Mouse (Mus musculus) cerebellum, adult 2 months (tissue): ENCODE measurements around the gene Cwc22. TPM values are rescaled to one million over a fixed set of nuclear protein-coding genes. Genes with fewer than 3 reads are reported as not detected.
"Not testable (repeated sequence)": the region's sequence is repeated elsewhere in the genome, so short reads cannot be mapped to it uniquely, and the experiment has no call there.

Source experiments
- DNase-seq, 2 experiments: peaks; one replicate each; pipeline ENCODE4 v3.0.0; 2021
- H3K27ac ChIP-seq: fragments of 200-500 bp; 2 replicates; pipeline ENCODE4 v1.5.1; 2012; ENCODE audit warnings: low read length, control low read depth, inconsistent platforms; ENCODE audit not compliant: insufficient read depth
- H3K27me3 ChIP-seq: fragments of 200-500 bp; 2 replicates; pipeline ENCODE4 v1.6.1; 2012; ENCODE audit warnings: inconsistent platforms, mild to moderate bottlenecking, low read length, moderate library complexity; ENCODE audit not compliant: control insufficient read depth, insufficient read depth
- H3K4me1 ChIP-seq: fragments of 200-500 bp; 2 replicates; pipeline ENCODE4 v1.6.1; 2011; ENCODE audit warnings: low read length; ENCODE audit not compliant: control insufficient read depth, insufficient read depth
- H3K4me3 ChIP-seq: fragments of 200-500 bp; replicated peaks from 2 replicates; pipeline ENCODE3; 2011; ENCODE audit warnings: mild to moderate bottlenecking, low read depth, low read length, control low read depth; ENCODE audit not compliant: insufficient read depth
- CTCF ChIP-seq: fragments of 200-500 bp; IDR thresholded peaks from 2 replicates; pipeline ENCODE4 v1.5.1; 2011; ENCODE audit warnings: low read depth, mild to moderate bottlenecking, control low read depth, low read length, moderate library complexity, borderline replicate concordance; ENCODE audit not compliant: insufficient read depth
- POLR2A ChIP-seq: fragments of 200-500 bp; IDR thresholded peaks from 2 replicates; pipeline ENCODE4 v1.6.1; 2011; ENCODE audit warnings: low read length, control low read depth, borderline replicate concordance; ENCODE audit not compliant: insufficient read depth
- WGBS: fragments of 180-500 bp; shearing (Covaris S2); methylation state at CpG from one replicate; pipeline ENCODE4 v1.1.7; 2018; 5-methylcytosine and 5-hydroxymethylcytosine counted together
- polyA plus RNA-seq: library from polyadenylated mRNA; depleted of rRNA; stranded (reverse); fragments of >200 nt; gene quantifications from 2 replicates; pipeline ENCODE4 v1.2.3, GENCODE M21; 2012

The Cwc22 gene
- polyA plus RNA-seq, 1 experiment: 30.3 TPM

GRCm38 (mm10) chr2:77900741-77901140 lies 45.4 kb downstream of the Cwc22 start:
- TF ChIP-seq CTCF (no peak), POLR2A (no peak)
- no peak for DNase-seq
- 97% methylated on average over 5 of the region's 5 CpGs for WGBS
- H3K27ac ChIP-seq: no peak overlapping the region
- H3K27me3 ChIP-seq: no peaks in the 10 kb centered on the region
- H3K4me1 ChIP-seq: peaks cover 15% of the 10 kb centered on the region
- no peak overlapping the region for H3K4me3 ChIP-seq

GRCm38 (mm10) chr2:77900111-77900510 lies 46.1 kb downstream of the Cwc22 start:
- no peak for DNase-seq
- H3K4me3 ChIP-seq: no peak overlapping the region

GRCm38 (mm10) chr2:77898436-77898835 lies 47.7 kb downstream of the Cwc22 start:
- WGBS: 100% methylated on average over 2 of the region's 2 CpGs
- Histone ChIP-seq H3K27me3 (no peaks in the 10 kb centered on the region), H3K4me3 (no peak overlapping the region), H3K27ac (no peak overlapping the region), H3K4me1 (peaks cover 15% of the 10 kb centered on the region)
- DNase-seq: no peak
- TF ChIP-seq POLR2A (no peak), CTCF (no peak)

More at GRCm38 (mm10) chr2:77900111-77900510, 46.1 kb downstream of the Cwc22 start:
- no peaks in the 10 kb centered on the region for H3K27me3 ChIP-seq
- peaks cover 15% of the 10 kb centered on the region for H3K4me1 ChIP-seq
- H3K27ac ChIP-seq: no peak overlapping the region
- TF ChIP-seq POLR2A: no peak
- no peak for TF ChIP-seq CTCF
- WGBS: 79% methylated on average over 2 of the region's 2 CpGs

- peaks cover 15% of the 10 kb centered on the region for H3K4me1 ChIP-seq
- WGBS: 68% methylated on average over 5 of the region's 5 CpGs
- no peaks in the 10 kb centered on the region for H3K27me3 ChIP-seq
- DNase-seq: no peak
- no peak overlapping the region for H3K27ac ChIP-seq
- H3K4me3 ChIP-seq: no peak overlapping the region
- TF ChIP-seq CTCF: no peak
- no peak for TF ChIP-seq POLR2A
These were observed 48.2 kb downstream of the Cwc22 start for GRCm38 (mm10) chr2:77897988-77898387.

- Histone ChIP-seq H3K4me3 (no peak overlapping the region), H3K4me1 (peaks cover 15% of the 10 kb centered on the region), H3K27me3 (no peaks in the 10 kb centered on the region), H3K27ac (no peak overlapping the region)
- 22% methylated on average over 3 of the region's 3 CpGs for WGBS
- no peak for DNase-seq
- no peak for TF ChIP-seq POLR2A
- TF ChIP-seq CTCF: no peak
These were observed 48.6 kb downstream of the Cwc22 start for GRCm38 (mm10) chr2:77897558-77897899.

- no peaks in the 10 kb centered on the region for H3K27me3 ChIP-seq
- H3K4me3 ChIP-seq: no peak overlapping the region
- H3K27ac ChIP-seq: no peak overlapping the region
- peaks cover 15% of the 10 kb centered on the region for H3K4me1 ChIP-seq
- peak; percentile 53 to 63 for DNase-seq
- TF ChIP-seq POLR2A (no peak), CTCF (no peak)
- 52% methylated on average over 12 of the region's 12 CpGs for WGBS
These were observed 49.2 kb downstream of the Cwc22 start for GRCm38 (mm10) chr2:77896843-77897557.

- H3K27me3 ChIP-seq, H3K4me3 ChIP-seq, H3K27ac ChIP-seq: not testable (repeated sequence)
- peak; percentile 36 to 40 for DNase-seq
- WGBS: 33% methylated on average over 16 of the region's 16 CpGs
- H3K4me1 ChIP-seq: peaks cover 15% of the 10 kb centered on the region
These were observed 50.1 kb downstream of the Cwc22 start for GRCm38 (mm10) chr2:77895906-77896570.

GRCm38 (mm10) chr2:77894896-77895295 lies 51.3 kb downstream of the Cwc22 start:
- Histone ChIP-seq H3K4me3 (no peak overlapping the region), H3K27ac (no peak overlapping the region), H3K27me3 (no peaks in the 10 kb centered on the region), H3K4me1 (peaks cover 15% of the 10 kb centered on the region)
- WGBS: over 99% methylated on average over 8 of the region's 8 CpGs
- no peak for DNase-seq
- no peak for TF ChIP-seq CTCF
- no peak for TF ChIP-seq POLR2A
